Mouse (Mus musculus): ENCODE measurements around the gene Afap1.

Gene Afap1

DNA sequence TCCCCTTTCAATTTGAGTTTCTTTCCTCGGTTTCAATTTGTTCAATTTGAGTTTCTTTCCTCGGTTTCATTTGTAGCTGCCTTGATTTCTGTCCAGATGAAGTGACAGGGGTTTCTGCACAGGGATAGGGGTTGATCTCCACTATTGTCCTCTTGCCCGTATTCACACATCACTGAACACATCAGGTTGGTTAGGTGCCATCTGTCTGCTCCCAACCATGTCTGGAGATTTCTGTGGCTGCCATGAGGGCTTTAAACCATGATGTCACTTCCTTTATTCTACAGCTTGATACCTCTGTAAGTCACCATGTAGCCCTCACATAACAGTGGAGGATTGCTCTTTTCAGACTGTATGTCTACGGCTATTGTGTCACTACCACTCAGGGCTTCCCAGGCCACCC, 4.0 kb downstream of the Afap1 start:
- no peak for DNase-seq (ENCODE audit: low spot score in 2 of 2)

DNA sequence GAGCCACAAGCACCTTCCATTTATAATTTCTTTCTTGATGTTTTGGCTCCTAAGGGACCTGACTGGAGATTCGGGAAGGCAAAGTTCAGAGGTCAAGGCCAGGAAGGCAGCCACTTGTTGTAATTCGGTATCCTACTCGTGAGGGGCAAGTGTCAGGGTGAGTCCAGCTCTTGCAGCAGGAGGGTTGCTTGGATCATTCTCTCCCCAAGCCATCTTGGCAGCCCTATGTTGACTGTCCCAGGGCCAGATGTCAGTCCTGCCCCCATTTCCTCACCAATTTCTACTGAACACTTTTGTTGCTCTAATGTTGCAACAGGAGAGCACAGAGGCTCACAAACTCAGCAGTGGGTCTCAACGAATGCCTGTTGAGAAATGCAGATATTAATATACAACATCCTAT, 5.0 kb downstream of the Afap1 start:
- no peak for DNase-seq (ENCODE audit: low spot score in 2 of 2)

DNA sequence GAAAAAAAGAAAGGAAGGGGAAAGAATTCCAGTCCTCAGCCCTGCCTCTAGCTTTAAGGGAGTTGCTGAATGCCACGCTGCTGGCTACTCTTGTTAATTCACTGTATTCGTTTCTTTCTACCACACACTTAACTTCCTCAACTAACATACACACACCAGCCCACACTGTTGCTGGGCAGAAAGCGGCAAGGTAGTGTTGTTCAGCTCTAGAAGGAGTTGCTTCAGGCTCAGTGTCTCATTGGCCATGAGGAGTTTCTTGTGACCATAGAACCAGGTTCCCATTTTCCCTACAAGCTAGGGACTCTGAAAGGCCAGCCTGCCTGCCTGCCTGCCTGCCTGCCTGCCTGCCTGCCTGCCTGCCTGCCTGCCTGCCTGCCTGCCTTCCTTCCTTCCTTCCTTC, 5.9 kb downstream of the Afap1 start:
- no peak for DNase-seq (ENCODE audit: low spot score in 2 of 2)

DNA sequence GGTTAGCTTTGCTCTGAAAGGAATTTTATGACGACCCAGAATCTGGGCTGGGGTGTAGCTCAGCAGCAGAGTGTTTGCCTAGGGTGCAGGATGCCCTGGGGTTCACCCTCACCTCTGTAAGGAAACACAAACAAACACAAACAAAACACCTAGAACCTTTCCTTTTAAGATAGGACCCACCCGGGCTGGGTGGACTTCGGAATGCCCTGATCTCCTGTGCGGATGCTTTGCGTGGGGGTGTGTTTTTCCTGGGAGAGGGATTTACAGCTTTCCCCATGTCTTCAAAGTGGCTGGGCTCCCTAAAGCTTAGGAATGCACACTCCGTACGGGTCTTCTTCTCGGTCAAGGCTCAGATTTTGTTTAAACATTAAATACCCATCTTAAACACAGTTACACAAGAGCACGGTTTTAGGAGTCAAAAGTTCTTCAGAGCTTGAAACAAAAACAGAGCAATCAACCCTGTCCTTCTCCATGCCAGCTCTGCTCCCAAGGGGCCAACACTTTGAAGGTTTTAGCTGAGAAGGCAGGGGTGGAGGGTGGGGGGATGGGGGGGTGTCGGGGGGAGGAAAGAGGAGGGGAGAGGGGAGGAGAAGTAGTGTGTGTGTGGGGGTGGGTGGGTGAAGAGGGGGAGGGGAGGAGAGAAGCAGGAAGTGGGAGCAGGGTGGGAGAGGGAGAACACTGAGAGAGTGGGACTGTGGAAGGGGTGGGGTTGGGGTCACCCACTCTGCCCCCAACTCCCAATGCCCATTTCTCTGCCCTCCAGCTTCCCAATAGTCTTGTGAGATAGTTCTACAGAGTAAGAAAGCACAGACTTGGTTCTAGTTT, 7.5 kb downstream of the Afap1 start:
- DNase-seq (ENCODE audit: low spot score in 2 of 2) = no peak

DNA sequence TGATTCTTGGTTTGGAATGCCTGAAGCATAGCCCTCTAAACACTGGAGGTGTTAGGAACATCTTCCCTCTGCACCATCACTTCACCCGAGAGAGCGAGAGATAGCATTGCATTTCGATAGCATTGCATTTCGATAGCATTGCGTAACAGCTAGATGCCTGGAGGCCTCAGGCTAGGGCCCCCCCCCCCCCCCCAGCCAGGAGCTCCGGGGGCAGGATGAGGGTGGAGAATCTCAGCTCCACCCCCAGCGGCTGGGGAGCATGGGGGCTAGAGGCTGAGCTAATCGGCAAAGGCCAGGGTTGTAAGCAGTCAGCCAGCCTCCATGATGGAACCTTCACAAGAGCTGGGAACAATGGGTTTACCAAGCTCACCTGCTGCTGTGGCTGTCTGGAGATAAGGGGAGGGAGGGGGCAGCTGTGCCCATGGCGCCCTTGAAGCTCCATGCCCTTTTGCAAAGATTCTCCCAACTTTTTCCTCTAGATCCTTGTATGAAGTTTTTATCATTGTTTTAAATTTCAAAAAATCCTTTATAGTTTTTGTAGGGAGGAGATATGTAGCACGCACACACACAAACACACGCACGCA, 8.2 kb downstream of the Afap1 start:
- no peak for DNase-seq (ENCODE audit: low spot score in 2 of 2)

DNA sequence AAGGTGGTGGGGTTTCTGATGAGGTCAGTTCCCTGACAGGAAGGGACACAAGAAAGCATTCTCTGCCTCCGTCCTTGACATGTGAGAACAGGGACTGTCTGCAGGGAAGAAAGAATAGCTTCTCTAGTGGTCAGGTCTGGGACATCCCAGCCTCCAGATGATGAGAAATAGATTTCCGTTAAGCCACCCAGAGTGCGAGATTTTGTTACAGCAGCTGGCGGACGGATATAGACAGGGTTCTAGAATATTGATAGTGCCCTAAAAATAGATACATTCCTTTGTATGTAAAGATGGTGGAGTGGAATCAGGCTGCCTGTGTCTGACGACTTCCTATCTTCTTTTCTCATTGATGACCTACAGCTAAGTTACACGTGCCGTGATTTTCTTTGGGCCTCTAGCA, 10.3 kb downstream of the Afap1 start:
- no peak for DNase-seq (ENCODE audit: low spot score in 2 of 2)

DNA sequence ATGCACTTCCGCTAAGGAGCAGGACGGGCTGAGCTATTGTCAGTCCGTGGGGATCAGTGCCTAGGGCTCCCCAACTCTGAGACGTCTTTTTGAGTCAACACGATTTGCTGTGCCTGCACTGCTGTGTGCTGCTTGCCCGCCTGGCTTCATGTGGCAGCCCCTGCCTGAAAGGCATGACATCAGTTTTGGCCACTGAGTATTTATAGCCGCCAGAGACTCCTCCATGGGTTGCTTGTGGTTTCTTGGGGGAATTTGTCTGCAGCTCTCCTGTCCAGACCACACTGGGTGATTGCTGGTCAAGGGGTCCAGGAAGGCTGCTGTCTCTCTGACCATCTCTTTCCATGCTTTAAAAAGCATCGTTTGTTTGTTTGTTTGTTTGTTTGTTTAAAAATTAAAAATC, 12.2 kb downstream of the Afap1 start:
- DNase-seq (ENCODE audit: low spot score in 2 of 2) = no peak

DNA sequence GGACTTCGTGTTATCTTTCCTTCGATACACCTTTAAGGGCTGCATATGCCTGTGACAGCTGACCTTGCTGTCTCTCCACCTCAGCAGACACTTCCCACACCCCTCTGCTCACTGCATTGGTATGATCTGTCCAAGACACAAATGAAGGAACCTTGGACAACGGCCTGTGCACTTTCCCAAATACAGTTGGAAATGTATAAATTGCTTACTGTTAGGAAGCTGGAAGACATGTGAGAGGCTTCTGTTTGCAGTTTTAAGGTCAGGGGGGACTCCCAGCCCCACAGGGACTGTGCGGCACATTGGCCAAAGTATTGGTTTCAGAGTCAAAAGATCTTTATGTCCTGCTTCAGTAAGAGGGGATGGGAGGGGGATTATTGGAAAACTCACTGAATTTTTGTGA, 14.0 kb downstream of the Afap1 start:
- no peak for DNase-seq (ENCODE audit: low spot score in 2 of 2)

DNA sequence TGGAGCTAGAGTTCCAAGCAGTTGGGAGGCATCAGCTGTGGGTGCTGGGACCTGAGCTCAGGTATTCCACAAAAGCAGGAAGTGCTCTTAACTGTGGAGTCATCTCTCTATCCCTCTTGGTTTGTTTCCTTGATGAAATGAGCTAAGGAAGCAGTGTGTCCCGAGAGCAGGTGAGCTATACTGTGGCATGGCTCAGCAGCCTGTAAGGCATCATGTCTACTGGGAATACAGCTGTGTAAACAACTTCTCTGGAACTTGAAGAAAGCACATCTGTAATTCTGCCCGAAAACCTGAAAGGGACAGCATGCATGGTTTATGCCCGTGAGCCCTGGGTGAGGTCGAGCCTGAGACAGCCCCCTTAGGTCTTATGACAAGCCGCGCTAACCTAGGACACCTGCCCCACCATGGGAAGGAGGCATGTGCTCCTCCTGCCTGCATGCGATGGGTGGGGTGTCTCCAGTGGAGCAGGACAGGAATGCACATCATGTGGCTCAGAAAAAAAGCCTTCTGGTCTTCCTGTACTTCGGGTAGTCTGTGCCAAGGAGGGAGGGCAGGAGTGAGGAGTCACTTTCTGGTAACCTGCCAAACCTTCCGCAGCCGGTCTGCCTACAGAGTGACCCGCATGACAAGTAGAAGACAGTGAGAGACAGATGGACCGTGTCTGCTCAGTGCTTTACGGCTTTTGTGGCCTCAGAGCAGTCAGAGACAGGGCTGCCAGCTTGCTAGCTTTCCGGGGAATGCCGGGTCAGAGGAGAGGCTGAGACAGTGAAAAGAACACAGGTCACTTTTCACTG, 14.7 kb downstream of the Afap1 start:
- no peak for DNase-seq (ENCODE audit: low spot score in 2 of 2)

DNA sequence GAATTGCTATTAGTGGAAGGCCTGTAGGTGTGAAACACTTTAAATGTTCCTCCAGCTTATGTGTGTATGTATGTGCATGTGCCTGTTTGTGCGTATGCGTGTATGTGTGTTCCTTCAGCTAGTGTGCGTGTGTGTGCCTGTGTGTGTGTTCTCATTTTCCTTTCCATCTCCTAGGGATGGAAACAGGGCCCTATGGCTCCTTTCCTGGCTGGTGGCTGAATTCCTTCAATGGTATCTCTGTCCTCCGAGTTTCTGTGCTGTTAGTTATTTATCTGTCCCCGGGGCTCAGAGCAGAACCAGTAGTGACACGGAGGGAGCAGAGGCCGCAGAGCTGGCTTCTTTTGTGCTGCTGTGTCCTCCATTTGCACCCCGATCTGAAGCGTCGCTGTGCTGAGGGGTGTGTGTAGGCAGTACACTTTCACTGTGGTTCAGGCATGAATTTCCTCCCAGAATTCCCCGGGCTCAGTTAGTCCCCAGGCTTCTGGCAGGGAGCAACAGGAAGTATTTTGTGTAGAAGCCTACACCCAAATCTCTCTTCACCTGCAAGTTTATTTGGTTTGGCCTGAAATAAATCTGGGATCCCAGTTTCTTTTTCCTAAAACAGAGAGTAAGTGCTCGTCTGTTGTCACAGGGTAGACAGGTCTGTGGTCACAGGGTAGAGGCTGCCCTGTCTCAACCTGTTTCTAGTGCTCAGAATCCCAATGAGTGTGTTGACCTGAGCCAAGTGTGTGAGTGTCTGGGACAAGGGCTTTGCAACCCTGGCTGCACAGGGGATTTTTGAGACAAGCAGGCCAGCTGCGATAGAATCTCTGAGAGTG, 15.7 kb downstream of the Afap1 start:
- no peak for DNase-seq (ENCODE audit: low spot score in 2 of 2)

DNA sequence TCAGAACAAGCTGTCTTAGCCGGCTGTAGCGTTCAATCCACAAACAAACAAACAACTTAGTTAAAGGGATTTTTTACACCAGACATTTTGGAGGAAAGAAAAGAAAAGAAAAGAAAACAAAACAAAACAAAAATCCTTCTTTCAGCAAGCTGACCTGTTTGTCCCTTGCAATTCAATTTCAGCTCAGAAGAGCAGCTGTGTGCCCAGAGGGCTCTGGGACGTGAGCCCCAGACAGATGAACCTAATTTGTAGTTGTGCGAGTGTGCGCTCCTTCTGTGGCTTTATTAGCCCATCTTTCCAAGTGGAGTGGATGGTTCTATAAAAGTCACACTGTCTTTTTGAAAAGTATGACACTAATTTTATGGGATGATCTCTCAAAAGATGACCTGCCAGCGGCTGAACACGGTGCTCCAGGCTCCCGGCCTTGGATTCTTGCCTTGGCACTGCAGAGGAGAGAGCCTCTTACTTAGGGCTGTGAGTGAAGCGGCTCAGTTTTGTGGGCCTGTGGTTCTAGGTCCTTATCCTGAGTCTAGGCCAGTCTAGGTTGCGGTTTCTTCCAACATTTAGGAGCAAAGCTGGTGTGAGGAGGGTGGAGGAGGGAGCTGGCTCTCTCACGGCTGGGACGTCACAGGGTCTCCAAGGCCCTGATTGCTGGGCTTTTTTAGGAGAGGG, 22.6 kb downstream of the Afap1 start:
- DNase-seq (ENCODE audit: low spot score in 2 of 2) = no peak

DNA sequence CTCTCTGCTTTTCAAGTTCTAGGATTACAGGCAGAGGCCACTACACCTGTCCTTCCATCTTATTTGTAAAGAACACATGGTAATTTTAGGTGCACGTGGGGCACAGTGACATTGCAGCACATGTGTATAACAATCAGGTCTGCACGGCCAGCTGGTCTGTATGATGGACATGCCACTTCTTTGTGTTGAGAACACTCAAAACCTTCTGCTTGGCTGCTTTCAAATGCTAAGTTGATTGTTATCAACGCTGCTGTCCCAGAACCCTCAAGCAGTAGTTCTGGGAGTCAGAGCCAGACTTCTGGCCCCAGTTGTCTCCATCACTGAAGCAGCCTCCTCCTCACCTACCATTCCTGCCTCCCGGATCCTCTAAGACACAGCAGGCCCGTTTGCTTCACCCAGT, 23.5 kb downstream of the Afap1 start:
- DNase-seq (ENCODE audit: low spot score in 2 of 2) = no peak

DNA sequence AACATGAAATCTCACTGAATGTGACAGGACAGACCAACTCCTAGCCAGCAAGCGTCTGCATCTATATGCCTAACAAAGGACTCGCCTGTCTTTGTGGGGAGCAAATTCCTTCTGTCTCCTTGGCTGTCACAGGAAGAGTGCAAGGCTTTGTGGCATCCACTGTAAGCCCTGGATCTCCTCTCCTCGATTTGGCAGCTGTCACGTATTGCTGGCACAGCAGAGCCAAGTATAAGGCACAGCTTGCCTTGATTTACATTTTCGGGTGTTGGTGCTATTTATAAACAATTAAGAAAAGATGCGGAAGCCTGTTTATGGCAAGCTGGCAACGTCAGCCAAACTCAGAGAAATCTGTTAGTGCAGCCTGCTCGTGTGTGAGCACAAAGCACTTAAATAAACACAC, 25.3 kb downstream of the Afap1 start:
- DNase-seq (ENCODE audit: low spot score in 2 of 2) = no peak

DNA sequence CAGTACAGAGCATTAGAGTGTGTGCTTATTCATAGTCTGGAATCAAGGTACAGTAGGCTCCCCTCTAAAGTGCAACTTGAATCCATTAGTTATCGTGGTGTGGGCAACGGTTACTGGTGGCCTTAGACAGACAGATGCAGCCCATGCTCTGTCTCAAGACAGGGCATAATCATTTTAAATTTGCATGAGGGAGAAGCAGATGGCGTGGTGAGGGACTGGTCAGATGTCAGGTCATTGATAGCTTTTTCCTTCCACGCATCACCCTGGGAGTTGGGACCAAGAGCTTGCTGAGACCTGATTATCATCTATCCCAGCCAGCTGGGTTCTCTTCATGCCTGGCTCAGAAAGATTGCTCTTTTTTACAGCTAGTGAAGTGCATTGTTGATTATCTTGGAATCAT, 27.0 kb downstream of the Afap1 start:
- no peak for DNase-seq (ENCODE audit: low spot score in 2 of 2)

DNA sequence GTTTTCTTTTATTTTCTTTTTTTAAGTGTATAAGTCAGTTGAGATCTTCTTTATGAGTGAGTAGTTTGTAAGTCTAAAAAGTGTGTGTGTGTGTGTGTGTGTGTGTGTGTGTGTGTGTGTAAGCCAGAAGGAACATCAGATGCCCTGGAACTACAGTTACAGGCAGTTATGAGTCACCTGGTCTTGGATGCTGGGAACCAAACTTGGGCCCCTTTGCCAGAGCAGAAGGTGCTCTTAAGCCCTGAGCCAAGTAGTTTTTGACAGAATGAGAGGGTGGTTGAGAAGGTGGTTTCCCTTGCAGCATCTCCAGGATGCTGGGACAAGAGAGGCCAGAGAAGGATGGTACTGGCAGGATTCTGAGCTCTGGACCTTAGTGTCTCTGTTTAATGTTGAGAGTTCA, 27.4 kb downstream of the Afap1 start:
- DNase-seq (ENCODE audit: low spot score in 2 of 2) = no peak

DNA sequence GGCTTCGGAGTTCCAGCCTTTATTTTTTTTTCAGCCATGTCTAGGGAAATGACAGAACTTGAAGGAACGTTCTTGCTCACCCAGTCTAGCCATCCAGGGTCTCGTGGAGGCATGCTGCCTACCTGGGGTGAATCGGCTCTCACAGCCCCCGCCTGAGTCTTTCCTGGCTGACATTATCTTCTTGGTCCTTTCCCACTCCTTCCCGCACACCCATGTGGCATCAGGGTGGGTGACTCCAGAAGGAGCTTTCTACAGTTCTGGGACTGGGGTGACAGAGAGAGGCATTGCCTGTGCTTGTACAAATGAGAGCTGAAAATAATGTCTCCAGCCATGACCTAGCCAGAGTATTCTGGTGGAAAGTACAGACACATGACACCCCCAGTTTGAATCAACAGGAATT, 28.0 kb downstream of the Afap1 start:
- no peak for DNase-seq (ENCODE audit: low spot score in 2 of 2)

DNA sequence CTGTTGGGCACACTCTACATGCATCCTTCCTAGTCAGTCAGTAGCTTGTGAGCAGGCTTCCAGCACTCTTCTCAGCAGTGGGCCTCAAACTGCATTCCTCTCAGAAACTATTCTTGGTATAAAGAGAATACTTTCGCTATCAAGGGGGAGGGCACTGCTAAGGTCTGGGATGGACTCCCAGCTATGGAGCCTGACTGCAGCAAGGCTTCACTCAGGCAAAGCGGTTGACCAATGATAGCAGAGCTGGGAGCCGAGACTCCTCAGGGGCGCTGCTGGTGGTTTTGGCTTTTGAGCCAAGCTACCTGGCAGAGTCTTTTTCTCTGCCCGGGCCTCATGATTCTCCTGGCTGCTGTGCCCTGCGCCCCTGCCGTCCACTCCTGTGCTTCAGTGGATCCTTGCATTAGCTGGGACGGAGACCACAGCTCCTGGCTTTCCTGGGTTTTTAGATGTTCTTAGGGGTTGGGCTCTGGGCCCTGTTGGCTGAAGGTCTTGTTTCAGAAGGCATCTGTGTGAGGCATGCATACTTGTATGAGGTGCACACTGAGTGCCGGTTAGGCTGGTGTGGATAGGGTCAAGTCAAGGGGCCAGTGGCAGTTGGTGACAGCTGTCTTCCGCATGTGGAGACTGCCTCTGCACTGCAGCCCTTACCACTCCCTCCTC, 28.6 kb downstream of the Afap1 start:
- no peak for DNase-seq (ENCODE audit: low spot score in 2 of 2)

DNA sequence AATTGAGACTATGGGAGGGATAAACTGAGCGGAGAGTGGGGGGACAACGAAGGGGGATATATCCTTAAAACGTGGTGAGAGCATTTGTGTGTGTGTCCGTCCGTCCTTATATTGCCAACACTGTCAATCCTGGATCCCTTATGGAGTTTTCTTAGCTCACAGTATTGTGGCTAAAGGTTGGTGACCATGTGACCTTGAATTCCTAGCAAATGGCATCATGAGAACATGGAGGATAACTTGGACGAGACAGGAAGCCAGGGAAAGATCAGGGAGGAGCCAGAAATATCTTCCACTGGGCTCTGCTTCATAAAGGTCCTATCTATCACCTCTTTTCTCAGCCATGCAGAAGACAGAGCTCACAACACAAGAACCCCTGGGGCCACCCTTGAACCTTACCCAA, 30.3 kb downstream of the Afap1 start:
- DNase-seq (ENCODE audit: low spot score in 2 of 2) = no peak

DNA sequence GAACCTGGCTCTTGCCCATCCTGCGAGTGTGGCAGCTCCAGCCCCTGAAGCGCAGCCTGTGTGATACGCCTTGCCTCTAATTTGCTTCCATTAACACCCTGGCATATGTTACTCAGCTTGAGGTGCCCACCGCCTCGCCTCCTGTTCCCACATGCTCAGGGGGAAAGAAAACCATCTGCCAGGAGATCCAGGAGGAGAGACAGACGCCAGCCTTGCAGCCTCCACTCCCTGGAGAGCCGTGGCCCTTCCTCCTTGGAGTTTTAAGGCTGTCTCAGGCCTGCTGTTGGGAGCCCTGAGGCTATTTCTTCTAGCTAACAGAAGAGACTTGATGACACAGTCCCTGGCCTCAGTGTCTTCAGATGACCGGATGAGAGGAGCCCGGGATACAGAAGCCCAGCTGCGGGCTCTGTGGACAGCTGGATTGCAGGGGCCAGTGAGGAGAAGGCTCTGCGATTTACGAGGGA, 32.1 kb downstream of the Afap1 start:
- no peak for DNase-seq (ENCODE audit: low spot score in 2 of 2)

DNA sequence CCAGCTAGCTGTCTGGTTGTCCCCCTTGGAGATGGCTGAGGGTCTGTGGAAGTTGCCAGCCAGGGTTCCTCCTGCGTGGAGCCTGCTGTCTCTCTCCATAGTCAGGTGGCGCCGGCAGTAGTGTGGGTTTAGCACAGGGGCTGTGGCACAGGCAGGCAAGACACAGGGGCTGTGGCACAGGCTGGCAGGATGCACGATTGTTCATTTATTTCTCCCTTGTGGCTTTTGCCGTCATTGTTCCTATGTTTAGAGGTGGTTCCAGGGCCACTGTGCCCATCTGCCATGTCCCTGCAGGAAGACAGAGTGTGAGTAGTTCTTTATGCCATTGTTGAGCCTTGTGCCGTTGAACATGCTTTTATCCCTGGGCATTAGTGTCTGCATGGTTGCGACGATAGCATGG, 33.4 kb downstream of the Afap1 start:
- no peak for DNase-seq (ENCODE audit: low spot score in 2 of 2)

DNA sequence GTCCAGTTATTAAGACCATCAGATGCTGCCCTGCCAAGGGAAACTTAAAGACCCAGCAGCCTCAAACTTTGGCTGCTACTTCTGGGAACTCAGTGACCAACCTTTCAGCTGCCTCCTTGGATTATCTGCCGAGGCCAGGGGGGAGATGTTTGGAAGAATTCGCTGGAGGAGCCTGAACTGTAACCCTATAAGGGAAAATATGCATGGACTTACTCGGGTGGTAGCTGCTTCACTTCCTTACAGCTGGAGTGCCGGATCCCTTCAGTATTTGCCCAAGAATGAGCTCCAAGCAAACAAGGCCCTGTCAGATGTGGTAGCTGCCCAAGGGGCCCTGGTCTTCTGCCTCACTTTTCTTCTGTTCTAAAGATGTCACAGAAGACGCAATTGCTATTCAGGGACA, 38.2 kb downstream of the Afap1 start:
- no peak for DNase-seq (ENCODE audit: low spot score in 2 of 2)
